ENCODE assay signal across 26 mouse cellular contexts in the genomic region with DNA sequence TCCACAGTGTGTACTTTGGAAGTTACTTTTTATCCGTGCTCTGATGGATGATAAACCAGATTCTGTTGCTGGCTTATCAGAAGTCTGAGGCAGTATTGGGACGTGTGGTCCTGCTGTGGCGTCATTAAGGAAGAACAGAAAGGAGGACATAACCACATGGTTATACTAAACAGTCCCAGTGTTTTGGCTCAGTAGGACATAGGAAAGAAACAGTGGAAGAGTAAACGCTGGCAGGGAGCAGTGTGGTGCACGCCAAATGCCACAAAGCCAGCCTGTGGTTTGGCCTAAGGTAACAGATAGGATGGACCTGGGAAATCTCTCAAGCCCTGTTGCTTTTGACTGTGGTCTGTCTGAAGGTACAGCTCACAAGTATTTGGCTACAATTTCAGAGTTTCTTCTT. TPM values are rescaled to one million over a fixed set of nuclear protein-coding genes. Genes with fewer than 3 reads are reported as not detected.
A peak's percentile ranks its signal among the peaks of the same experiment; 100 is the strongest.
DNase-seq lines count a peak whose midpoint lies in the region; ATAC-seq and TF ChIP-seq lines count a peak whose summit lies in the region.
"Had no signal": no experiment of that assay in that cellular context is flagged by ENCODE, and none has a peak within 500 bp of the region (broad histone marks: within the 10 kb centered on the region; RNA-seq: fewer than 3 reads in every experiment).

No protein-coding gene starts in this region.

- POLR2A ChIA-PET in Patski (lab: Charles Lee) = interaction anchor here (0.6 to 1.3 kb wide), 2 partner anchors 338 to 348 kb away, joined by 3 read pairs; no protein-coding TSS in a partner anchor

- no peak overlapping the region for H3K4me2 ChIP-seq in kidney, embryonic 15.5 days
- H3K4me2 ChIP-seq: forebrain, embryonic 13.5 days; hindbrain, embryonic 15.5 days; midbrain, embryonic 15.5 days had no signal

- ATAC-seq in kidney, embryonic 15.5 days (replicated peaks; ENCODE audit: low FRiP score) = no peak
- ATAC-seq in Patski = no peak
- ATAC-seq: forebrain, embryonic 13.5 days; inflammation-experienced regulatory T-cells, adult 6 months; midbrain, embryonic 15.5 days had no signal

- no peak for TF ChIP-seq POLR2A in kidney, adult 2 months (IDR thresholded peaks at IDR 0.05; ENCODE audit: low read depth, low read length)
- no peak for TF ChIP-seq POLR2A in cerebellum, adult 2 months (IDR thresholded peaks at IDR 0.05; ENCODE audit: borderline replicate concordance, insufficient read depth, low read length)

- no peak overlapping the region for H3K4me3 ChIP-seq in kidney, adult 2 months (ENCODE audit: insufficient read depth, low read depth, low read length)
- no peak overlapping the region for H3K4me3 ChIP-seq in kidney, embryonic 15.5 days (replicated peaks)
- H3K4me3 ChIP-seq in cerebellum, adult 2 months (replicated peaks; ENCODE audit: insufficient read depth, low read depth, low read length) = no peak overlapping the region
- H3K4me3 ChIP-seq: forebrain, embryonic 13.5 days; hindbrain, embryonic 10.5 days; hindbrain, embryonic 15.5 days; midbrain, embryonic 10.5 days; midbrain, embryonic 15.5 days had no signal

- no peak overlapping the region for H3K27ac ChIP-seq in kidney, adult 2 months (ENCODE audit: insufficient read depth, low read depth, low read length)
- no peak overlapping the region for H3K27ac ChIP-seq in kidney, embryonic 15.5 days
- no peak overlapping the region for H3K27ac ChIP-seq in cerebellum, adult 2 months (ENCODE audit: insufficient read depth, low read length)
- H3K27ac ChIP-seq: forebrain, embryonic 13.5 days; hindbrain, embryonic 10.5 days; hindbrain, embryonic 15.5 days; kidney, postnatal 0 days; macrophage; midbrain, embryonic 10.5 days; midbrain, embryonic 15.5 days; stomach, postnatal 0 days had no signal

- no peak overlapping the region for H3K9ac ChIP-seq in kidney, embryonic 15.5 days
- H3K9ac ChIP-seq: forebrain, embryonic 13.5 days; hindbrain, embryonic 15.5 days; midbrain, embryonic 15.5 days had no signal

- CTCF ChIA-PET in Patski (lab: Charles Lee) = interaction anchor here (1.1 to 2.4 kb wide), 3 partner anchors 13 to 361 kb away, joined by 3 to 10 read pairs (median 3); no protein-coding TSS in a partner anchor

- H3K9me3 ChIP-seq in kidney, embryonic 15.5 days (replicated peaks) = no peaks in the 10 kb centered on the region
- H3K9me3 ChIP-seq: forebrain, embryonic 13.5 days; hindbrain, embryonic 10.5 days; hindbrain, embryonic 15.5 days; midbrain, embryonic 10.5 days; midbrain, embryonic 15.5 days had no signal

- in situ Hi-C loops in Patski (cut with MboI; ENCODE audit: low pct_unique_long_range_greater_than_20kb) = no loop called here

- peak; percentile 43 for DNase-seq in kidney, adult 2 months
- peak; percentile 15 for DNase-seq in Patski (ENCODE audit: low read depth, low spot score)
- DNase-seq in cerebellum, adult 2 months = peak; percentile 18 to 46
- peak; percentile 12 to 15 for DNase-seq in cerebellum, postnatal 36 days
- DNase-seq in embryo, embryonic 9.5 days (ENCODE audit: extremely low spot score) = no peak
- no peak for DNase-seq in lung, postnatal 10 days
- DNase-seq: adrenal gland, postnatal 25 days; gastrocnemius, postnatal 14 days; heart, postnatal 14 days; kidney, adult 11 months; layer of hippocampus, postnatal 36 days; liver; right cerebral cortex, adult 18-20 months; spleen, adult 18-20 months; thymus, adult 18-20 months; thymus, postnatal 25 days had no signal

- no peaks in the 10 kb centered on the region for H3K27me3 ChIP-seq in kidney, adult 2 months (replicated peaks; ENCODE audit: control insufficient read depth, insufficient read depth, low read length)
- H3K27me3 ChIP-seq in kidney, embryonic 15.5 days = no peaks in the 10 kb centered on the region
- H3K27me3 ChIP-seq in Patski = no peaks in the 10 kb centered on the region
- no peaks in the 10 kb centered on the region for H3K27me3 ChIP-seq in cerebellum, adult 2 months (ENCODE audit: control insufficient read depth, insufficient read depth, low read length)
- H3K27me3 ChIP-seq: forebrain, embryonic 13.5 days; hindbrain, embryonic 15.5 days; midbrain, embryonic 15.5 days had no signal

- 68% methylated on average over 5 of the region's 5 CpGs for WGBS in kidney, adult 2 months
- 78% methylated on average over 5 of the region's 5 CpGs for WGBS in kidney, embryonic 15.5 days
- WGBS in cerebellum, adult 2 months = 13% methylated on average over 5 of the region's 5 CpGs

- H3K36me3 ChIP-seq in kidney, adult 2 months (ENCODE audit: control insufficient read depth, insufficient read depth, low read length) = no peaks in the 10 kb centered on the region
- H3K36me3 ChIP-seq in kidney, embryonic 15.5 days = peaks cover 20% of the 10 kb centered on the region
- H3K36me3 ChIP-seq: hindbrain, embryonic 15.5 days; midbrain, embryonic 15.5 days had no signal

- TF ChIP-seq CTCF in kidney, adult 2 months (conservative IDR thresholded peaks at IDR 0.05; ENCODE audit: insufficient read depth, insufficient read length, low read depth, low read length) = no peak
- TF ChIP-seq CTCF in Patski (IDR thresholded peaks at IDR 0.05) = no peak
- no peak for TF ChIP-seq CTCF in cerebellum, adult 2 months (IDR thresholded peaks at IDR 0.05; ENCODE audit: borderline replicate concordance, insufficient read depth, low read depth, low read length)

- H3K4me1 ChIP-seq in kidney, adult 2 months (ENCODE audit: control insufficient read depth, insufficient read depth, low read length) = no peaks in the 10 kb centered on the region
- H3K4me1 ChIP-seq in kidney, embryonic 15.5 days = no peaks in the 10 kb centered on the region
- peaks cover 9% of the 10 kb centered on the region; the same call in 1 of the 2 replicates for H3K4me1 ChIP-seq in cerebellum, adult 2 months (ENCODE audit: control insufficient read depth, insufficient read depth, low read length)
- H3K4me1 ChIP-seq: forebrain, embryonic 13.5 days; hindbrain, embryonic 10.5 days; hindbrain, embryonic 15.5 days; midbrain, embryonic 10.5 days; midbrain, embryonic 15.5 days had no signal

RNA-seq across cellular contexts. Expression of a gene that starts 27.0 kb away (rescaled TPM):
- polyA plus RNA-seq in kidney, adult 2 months (2012; rRNA removed) = 29.9 and 34.8 TPM in 2 replicates
- 16.4 and 17.1 TPM in 2 replicates for polyA plus RNA-seq in kidney, embryonic 15.5 days (2015; fragmentation: Nextera tagmentation; extraction: Ambion mirVana)
- 13.9 TPM for polyA plus RNA-seq in Patski (2021)
- polyA plus RNA-seq in cerebellum, adult 2 months (2012; rRNA removed) = 19.5 and 20.0 TPM in 2 replicates

RNA-seq across cellular contexts. Expression of a gene that starts 27.1 kb away (rescaled TPM):
- polyA plus RNA-seq in kidney, adult 2 months (2012; rRNA removed) = 15.1 and 17.2 TPM in 2 replicates
- 29.8 and 29.9 TPM in 2 replicates for polyA plus RNA-seq in kidney, embryonic 15.5 days (2015; fragmentation: Nextera tagmentation; extraction: Ambion mirVana)
- polyA plus RNA-seq in Patski (2021) = 16.7 TPM
- polyA plus RNA-seq in cerebellum, adult 2 months (2012; rRNA removed) = 24.9 and 25.9 TPM in 2 replicates

Comparison
In these comparisons a context has a peak if more than half of its experiments do, and no peak if none do; other contexts are left out.
1. DNase-seq: peak in kidney, adult 2 months (single experiment), Patski (single experiment), cerebellum, adult 2 months (2 of 2) and cerebellum, postnatal 36 days (2 of 2); none in embryo, embryonic 9.5 days (single experiment) and lung, postnatal 10 days (single experiment).